Mouse (Mus musculus) embryonic facial prominence, embryonic 13.5 days (tissue): Measurements from ENCODE around the gene Prkca. TPM values are rescaled to one million over a fixed set of nuclear protein-coding genes. Genes with fewer than 3 reads are reported as not detected.
A peak's percentile ranks its signal among the peaks of the same experiment; 100 is the strongest.

Experiments used
- ATAC-seq: fragments of 200-750 bp; cut with Nextera tagmentation; 2 replicates; pipeline ENCODE4 v1.8.0; 2017; ENCODE audit warnings: low read depth; ENCODE audit not compliant: insufficient number of reproducible peaks, insufficient read depth, low FRiP score, low TSS enrichment
- H3K27ac ChIP-seq: fragments of 300-500 bp; sonication (generic); 2 replicates; pipeline ENCODE4 v1.5.1; 2015; ENCODE audit warnings: moderate library complexity, mild to moderate bottlenecking, inconsistent platforms
- H3K27me3 ChIP-seq: fragments of 300-500 bp; sonication (generic); 2 replicates; pipeline ENCODE4 v1.6.1; 2015; ENCODE audit warnings: mild to moderate bottlenecking, inconsistent platforms
- H3K36me3 ChIP-seq: fragments of 300-500 bp; sonication (generic); 2 replicates; pipeline ENCODE4 v1.6.1; 2015; ENCODE audit warnings: mild to moderate bottlenecking, inconsistent platforms
- H3K4me1 ChIP-seq: fragments of 300-500 bp; sonication (generic); 2 replicates; pipeline ENCODE4 v1.6.1; 2015; ENCODE audit warnings: inconsistent platforms
- H3K4me2 ChIP-seq: fragments of 300-500 bp; sonication (generic); 2 replicates; pipeline ENCODE4 v1.6.1; 2015; ENCODE audit warnings: moderate library complexity, mild to moderate bottlenecking, inconsistent platforms
- H3K4me3 ChIP-seq: fragments of 300-500 bp; sonication (generic); 2 replicates; pipeline ENCODE4 v1.5.1; 2015; ENCODE audit warnings: mild to moderate bottlenecking, inconsistent platforms
- H3K9ac ChIP-seq: fragments of 300-500 bp; sonication (generic); 2 replicates; pipeline ENCODE4 v1.6.1; 2015; ENCODE audit warnings: mild to moderate bottlenecking, inconsistent platforms
- H3K9me3 ChIP-seq: fragments of 300-500 bp; sonication (generic); 2 replicates; pipeline ENCODE4 v1.6.1; 2016; ENCODE audit warnings: inconsistent platforms
- WGBS: fragments of 180-500 bp; shearing (Covaris S2); methylation state at CpG from one replicate; pipeline ENCODE4 v1.1.7; 2015; ENCODE audit warnings: mixed read lengths; 5-methylcytosine and 5-hydroxymethylcytosine counted together
- polyA plus RNA-seq: library from polyadenylated mRNA; unstranded; fragments of >200 nt; fragmentation: Nextera tagmentation; extraction: Ambion mirVana; gene quantifications from 2 replicates; pipeline ENCODE4 v1.2.1, GENCODE M21; 2015

Gene Prkca
- polyA plus RNA-seq, 1 experiment from 2014 or later = 10.2 TPM

DNA sequence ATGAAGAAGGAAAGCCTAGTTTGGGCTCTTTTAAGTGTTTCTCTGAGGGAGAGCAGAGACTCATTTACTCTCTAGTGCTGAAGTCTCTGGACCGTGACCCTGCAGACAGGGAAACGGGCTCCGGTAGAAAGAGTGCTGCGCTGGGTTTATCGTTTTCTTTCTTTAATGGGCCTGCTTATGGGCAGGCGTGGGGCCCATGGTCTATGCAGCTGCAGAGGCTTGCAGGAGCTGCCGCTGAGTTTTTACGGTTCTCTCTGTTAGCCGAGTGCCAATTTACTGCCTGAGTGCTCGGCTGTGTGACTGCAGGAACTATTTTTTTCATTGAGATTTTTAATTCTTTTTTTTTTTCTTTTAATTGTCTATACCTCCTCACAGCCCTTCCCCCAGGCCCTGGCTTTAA, 373.8 kb downstream of the Prkca start:
- Histone ChIP-seq H3K27ac (no peak overlapping the region), H3K4me1 (peaks cover 35% of the 10 kb centered on the region), H3K4me3 (no peak overlapping the region), H3K9ac (no peak overlapping the region), H3K9me3 (no peaks in the 10 kb centered on the region), H3K27me3 (no peaks in the 10 kb centered on the region), H3K36me3 (no peaks in the 10 kb centered on the region), H3K4me2 (no peak overlapping the region)
- 64% methylated on average over 10 of the region's 10 CpGs for WGBS
- no peak for ATAC-seq

GRCm38 (mm10) chr11:107968147-107968546, 375.6 kb downstream of the Prkca start:
- Histone ChIP-seq H3K27ac (peak overlapping the region; percentile 76), H3K4me2 (peak overlapping the region; percentile 44), H3K36me3 (no peaks in the 10 kb centered on the region), H3K9me3 (no peaks in the 10 kb centered on the region), H3K9ac (no peak overlapping the region), H3K27me3 (no peaks in the 10 kb centered on the region), H3K4me1 (peaks cover 35% of the 10 kb centered on the region), H3K4me3 (no peak overlapping the region)
- 30% methylated on average over 13 of the region's 13 CpGs for WGBS
- 0 out of 2 replicates have a peak, but pooled peaks have one; percentile 37 for ATAC-seq

DNA sequence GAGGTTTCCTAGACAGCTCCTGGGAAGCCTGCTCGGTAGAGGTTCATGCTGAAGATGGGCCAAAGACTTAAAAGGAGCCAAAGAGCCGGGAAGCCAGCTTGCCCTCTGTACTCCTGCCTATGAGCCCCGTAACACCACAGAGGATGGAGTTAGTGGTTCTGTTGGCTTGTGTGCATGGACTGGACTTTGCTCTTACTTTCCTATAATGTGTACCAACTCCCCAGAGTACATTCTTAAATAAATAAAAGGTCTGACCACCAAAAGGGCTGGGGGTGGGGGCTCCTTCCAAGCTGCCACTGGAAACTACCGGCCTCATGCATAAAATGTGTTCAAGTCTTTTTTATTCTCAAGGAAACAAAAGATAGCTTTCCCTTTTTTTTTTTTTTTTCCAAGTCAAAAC, 377.5 kb downstream of the Prkca start:
- H3K4me2 ChIP-seq = no peak overlapping the region
- 79% methylated on average over 4 of the region's 4 CpGs for WGBS
- no peak for ATAC-seq
- no peak overlapping the region for H3K4me3 ChIP-seq
- H3K4me1 ChIP-seq = peaks cover 35% of the 10 kb centered on the region
- H3K9ac ChIP-seq = no peak overlapping the region
- no peaks in the 10 kb centered on the region for H3K9me3 ChIP-seq
- H3K36me3 ChIP-seq = no peaks in the 10 kb centered on the region
- no peak overlapping the region for H3K27ac ChIP-seq
- no peaks in the 10 kb centered on the region for H3K27me3 ChIP-seq

GRCm38 (mm10) chr11:107965449-107965848, 378.3 kb downstream of the Prkca start:
- no peaks in the 10 kb centered on the region for H3K9me3 ChIP-seq
- no peak overlapping the region for H3K27ac ChIP-seq
- H3K4me3 ChIP-seq = no peak overlapping the region
- H3K4me1 ChIP-seq = peaks cover 32% of the 10 kb centered on the region
- H3K36me3 ChIP-seq = peaks cover 6% of the 10 kb centered on the region
- WGBS = 79% methylated on average over 7 of the region's 7 CpGs
- no peak overlapping the region for H3K4me2 ChIP-seq
- no peaks in the 10 kb centered on the region for H3K27me3 ChIP-seq
- H3K9ac ChIP-seq = no peak overlapping the region
- ATAC-seq = no peak

- Histone ChIP-seq H3K36me3 (peaks cover 31% of the 10 kb centered on the region), H3K9me3 (0 out of 2 replicates have a peak, but pooled peaks cover 3% of the 10 kb centered on the region)
- ATAC-seq = no peak
These were observed 386.0 kb downstream of the Prkca start for GRCm38 (mm10) chr11:107957566-107958350.

GRCm38 (mm10) chr11:107955191-107956062, 388.3 kb downstream of the Prkca start:
- Histone ChIP-seq H3K4me2 (no peak overlapping the region), H3K4me1 (no peaks in the 10 kb centered on the region), H3K36me3 (peaks cover 32% of the 10 kb centered on the region), H3K4me3 (no peak overlapping the region), H3K27me3 (no peaks in the 10 kb centered on the region), H3K27ac (no peak overlapping the region), H3K9ac (no peak overlapping the region), H3K9me3 (0 out of 2 replicates have a peak, but pooled peaks cover 2% of the 10 kb centered on the region)
- WGBS = 86% methylated on average over 10 of the region's 10 CpGs
- ATAC-seq = no peak

More at GRCm38 (mm10) chr11:107957566-107958350, 386.0 kb downstream of the Prkca start:
- H3K4me1 ChIP-seq = no peaks in the 10 kb centered on the region
- no peaks in the 10 kb centered on the region for H3K27me3 ChIP-seq
- H3K27ac ChIP-seq = no peak overlapping the region; the same call in 1 of the 2 replicates
- WGBS = 70% methylated on average over 13 of the region's 13 CpGs
- no peak overlapping the region for H3K4me2 ChIP-seq
- no peak overlapping the region for H3K9ac ChIP-seq
- H3K4me3 ChIP-seq = no peak overlapping the region

DNA sequence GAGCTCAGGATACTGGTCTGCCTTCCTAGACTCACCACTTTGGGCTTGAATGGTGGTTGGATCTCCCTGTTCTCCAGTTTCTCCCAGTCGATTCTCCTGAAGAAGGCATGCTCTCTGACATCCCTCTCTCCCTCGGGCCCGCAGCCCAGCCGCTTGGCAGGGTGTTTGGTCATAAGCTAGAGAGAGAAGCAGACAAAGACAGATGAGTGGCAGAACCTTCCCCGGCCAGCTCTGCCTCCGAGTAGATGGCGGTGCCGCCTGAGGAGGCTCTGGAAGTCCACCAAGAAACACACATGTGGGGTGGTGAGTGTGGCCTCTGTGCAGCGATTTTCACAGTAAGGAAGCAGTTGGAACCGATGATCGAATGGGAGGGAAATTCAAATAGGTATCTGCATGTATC, 392.3 kb downstream of the Prkca start:
- no peak overlapping the region for H3K9ac ChIP-seq
- 93% methylated on average over 11 of the region's 11 CpGs for WGBS
- H3K4me2 ChIP-seq = no peak overlapping the region
- ATAC-seq = no peak
- peaks cover 18% of the 10 kb centered on the region for H3K36me3 ChIP-seq
- no peaks in the 10 kb centered on the region for H3K27me3 ChIP-seq
- H3K4me3 ChIP-seq = no peak overlapping the region
- no peaks in the 10 kb centered on the region for H3K4me1 ChIP-seq
- H3K27ac ChIP-seq = no peak overlapping the region
- H3K9me3 ChIP-seq = no peaks in the 10 kb centered on the region

DNA sequence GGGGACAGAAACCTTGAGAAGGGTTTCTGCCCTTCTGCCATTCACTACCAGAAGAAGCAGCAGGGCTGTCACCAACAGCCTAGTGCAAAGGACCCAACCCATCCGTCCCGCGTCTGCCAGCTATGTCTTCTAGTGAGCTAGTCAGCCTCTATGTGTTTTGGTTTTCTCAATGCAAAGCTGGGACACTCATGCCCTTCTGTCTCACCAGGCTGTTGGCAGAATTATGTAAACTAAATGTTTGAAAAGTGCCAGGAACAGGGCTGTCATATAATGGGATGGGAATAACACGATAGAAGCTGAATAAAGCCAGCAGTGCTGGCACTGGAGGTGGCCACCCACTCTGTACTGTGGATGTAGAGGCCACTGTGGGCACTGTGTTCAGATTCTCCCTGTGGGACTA, 393.1 kb downstream of the Prkca start:
- Histone ChIP-seq H3K9me3 (no peaks in the 10 kb centered on the region), H3K9ac (no peak overlapping the region), H3K27ac (no peak overlapping the region), H3K4me1 (no peaks in the 10 kb centered on the region), H3K4me2 (no peak overlapping the region), H3K4me3 (no peak overlapping the region), H3K27me3 (no peaks in the 10 kb centered on the region), H3K36me3 (peaks cover 18% of the 10 kb centered on the region)
- 98% methylated on average over 4 of the region's 4 CpGs for WGBS
- no peak for ATAC-seq

DNA sequence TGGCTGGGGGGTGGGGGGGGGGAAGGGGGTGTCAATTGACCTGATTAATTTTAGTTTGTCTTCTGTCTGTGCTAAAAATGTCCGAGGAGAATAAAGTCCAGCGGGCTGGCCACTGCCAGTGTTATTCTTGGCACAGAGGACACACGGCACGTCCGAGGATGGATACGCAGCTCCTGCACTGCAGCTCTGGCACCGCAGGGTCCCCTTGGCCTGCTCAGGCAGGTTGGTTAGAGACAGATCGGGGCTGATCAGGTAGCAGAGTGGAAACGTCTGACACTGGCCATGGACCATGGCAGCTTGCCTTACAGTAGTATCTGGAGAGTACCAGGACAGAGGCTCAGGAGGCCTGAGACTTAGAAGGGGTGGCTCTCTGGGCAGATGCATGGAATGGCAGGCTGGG, 393.5 kb downstream of the Prkca start:
- Histone ChIP-seq H3K9ac (no peak overlapping the region), H3K4me3 (no peak overlapping the region), H3K36me3 (peaks cover 23% of the 10 kb centered on the region), H3K9me3 (no peaks in the 10 kb centered on the region), H3K4me2 (no peak overlapping the region), H3K27ac (no peak overlapping the region), H3K27me3 (no peaks in the 10 kb centered on the region), H3K4me1 (no peaks in the 10 kb centered on the region)
- ATAC-seq = no peak
- WGBS = 77% methylated on average over 9 of the region's 9 CpGs

DNA sequence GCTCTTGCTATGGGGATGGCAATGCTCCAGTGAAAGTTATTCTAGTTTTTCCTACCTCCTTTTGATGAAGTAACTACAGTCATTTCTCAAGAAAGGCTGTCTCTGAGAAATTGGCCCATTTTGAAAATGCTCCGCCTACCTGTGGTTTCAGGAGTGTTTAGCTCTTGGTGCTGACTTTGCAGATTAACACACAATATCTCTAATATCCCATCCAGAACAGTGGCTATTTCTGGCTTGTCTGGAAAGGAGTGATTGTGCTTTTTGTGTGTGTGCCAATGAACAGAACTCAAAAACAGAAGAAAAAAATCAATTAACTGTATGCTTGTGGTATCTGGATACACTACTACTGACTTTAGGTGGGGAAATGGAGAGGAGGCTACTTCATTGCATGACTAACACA, 395.8 kb downstream of the Prkca start:
- Histone ChIP-seq H3K4me2 (no peak overlapping the region), H3K9me3 (no peaks in the 10 kb centered on the region)
- WGBS = 94% methylated on average over 1 of the region's 1 CpGs

DNA sequence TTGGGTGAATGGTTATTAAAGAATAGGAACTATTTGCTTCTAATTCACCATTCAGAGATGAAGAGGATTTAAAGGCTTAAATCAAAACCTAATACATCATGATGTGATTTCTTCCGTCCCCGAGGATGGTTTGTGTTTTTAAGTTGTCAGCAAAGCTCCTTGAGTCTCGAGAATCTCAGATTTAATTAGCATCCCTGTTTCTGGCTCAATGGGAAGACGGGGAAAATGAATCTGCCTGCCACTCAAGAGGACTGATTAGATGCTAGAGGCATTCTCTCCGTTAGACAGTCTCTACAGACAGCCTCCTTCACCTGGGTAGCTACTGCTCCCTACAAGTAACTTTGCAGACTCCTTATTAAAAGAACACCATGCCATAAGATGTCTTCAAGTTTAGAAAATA, 396.9 kb downstream of the Prkca start:
- H3K4me3 ChIP-seq = no peak overlapping the region
- H3K9ac ChIP-seq = no peak overlapping the region
- H3K27me3 ChIP-seq = no peaks in the 10 kb centered on the region
- peaks cover 22% of the 10 kb centered on the region for H3K36me3 ChIP-seq
- H3K4me1 ChIP-seq = no peaks in the 10 kb centered on the region
- no peak overlapping the region for H3K4me2 ChIP-seq
- no peaks in the 10 kb centered on the region for H3K9me3 ChIP-seq
- ATAC-seq = no peak
- no peak overlapping the region for H3K27ac ChIP-seq
- WGBS = 47% methylated on average over 5 of the region's 5 CpGs

More for the DNA sequence above, 395.8 kb downstream of the Prkca start:
- Histone ChIP-seq H3K4me3 (no peak overlapping the region), H3K27me3 (no peaks in the 10 kb centered on the region), H3K9ac (no peak overlapping the region), H3K36me3 (peaks cover 27% of the 10 kb centered on the region), H3K27ac (no peak overlapping the region), H3K4me1 (no peaks in the 10 kb centered on the region)
- ATAC-seq = no peak
